Mouse (Mus musculus) limb, embryonic 12.5 days (tissue): Measurements from ENCODE around the gene Hist2h3c2. TPM values are rescaled to one million over a fixed set of nuclear protein-coding genes. Genes with fewer than 3 reads are reported as not detected.
"Not testable (repeated sequence)": the region's sequence is repeated elsewhere in the genome, so short reads cannot be mapped to it uniquely, and the experiment has no call there.

Experiments used
- ATAC-seq: fragments of 200-750 bp; cut with Nextera tagmentation; 2 replicates; pipeline ENCODE4 v1.8.0; 2017; ENCODE audit warnings: low read depth, moderate TSS enrichment; ENCODE audit not compliant: insufficient number of reproducible peaks, insufficient read depth, low FRiP score, low TSS enrichment
- H3K27ac ChIP-seq: fragments of 300-500 bp; sonication (generic); 2 replicates; pipeline ENCODE4 v1.5.1; 2016; ENCODE audit warnings: mild to moderate bottlenecking, moderate library complexity
- H3K27me3 ChIP-seq: fragments of 300-500 bp; sonication (generic); 2 replicates; pipeline ENCODE4 v1.6.1; 2016; ENCODE audit warnings: mild to moderate bottlenecking, moderate library complexity
- H3K36me3 ChIP-seq: fragments of 300-500 bp; sonication (generic); 2 replicates; pipeline ENCODE4 v1.6.1; 2016; ENCODE audit warnings: mild to moderate bottlenecking, moderate library complexity
- H3K4me1 ChIP-seq: fragments of 300-500 bp; sonication (generic); replicated peaks from 2 replicates; pipeline ENCODE4 v1.6.1; 2016
- H3K4me2 ChIP-seq: fragments of 300-500 bp; sonication (generic); 2 replicates; pipeline ENCODE4 v1.6.1; 2016; ENCODE audit warnings: mild to moderate bottlenecking, moderate library complexity
- H3K4me3 ChIP-seq: fragments of 300-500 bp; sonication (generic); replicated peaks from 2 replicates; pipeline ENCODE4 v1.5.1; 2016; ENCODE audit warnings: mild to moderate bottlenecking
- H3K9ac ChIP-seq: fragments of 300-500 bp; sonication (generic); replicated peaks from 2 replicates; pipeline ENCODE4 v1.6.1; 2016; ENCODE audit warnings: mild to moderate bottlenecking, moderate library complexity
- H3K9me3 ChIP-seq: fragments of 300-500 bp; sonication (generic); 2 replicates; pipeline ENCODE4 v1.6.1; 2016; ENCODE audit warnings: mild to moderate bottlenecking, moderate library complexity
- WGBS: fragments of 180-500 bp; shearing (Covaris S2); methylation state at CpG from one replicate; pipeline ENCODE4 v1.1.7; 2016; 5-methylcytosine and 5-hydroxymethylcytosine counted together
- polyA plus RNA-seq: library from polyadenylated mRNA; unstranded; fragments of >200 nt; fragmentation: Nextera tagmentation; extraction: Ambion mirVana; gene quantifications from 2 replicates; pipeline ENCODE4 v1.2.1, GENCODE M21; 2016

Gene Hist2h3c2
- polyA plus RNA-seq, 1 experiment from 2014 or later = 11.9 TPM

DNA sequence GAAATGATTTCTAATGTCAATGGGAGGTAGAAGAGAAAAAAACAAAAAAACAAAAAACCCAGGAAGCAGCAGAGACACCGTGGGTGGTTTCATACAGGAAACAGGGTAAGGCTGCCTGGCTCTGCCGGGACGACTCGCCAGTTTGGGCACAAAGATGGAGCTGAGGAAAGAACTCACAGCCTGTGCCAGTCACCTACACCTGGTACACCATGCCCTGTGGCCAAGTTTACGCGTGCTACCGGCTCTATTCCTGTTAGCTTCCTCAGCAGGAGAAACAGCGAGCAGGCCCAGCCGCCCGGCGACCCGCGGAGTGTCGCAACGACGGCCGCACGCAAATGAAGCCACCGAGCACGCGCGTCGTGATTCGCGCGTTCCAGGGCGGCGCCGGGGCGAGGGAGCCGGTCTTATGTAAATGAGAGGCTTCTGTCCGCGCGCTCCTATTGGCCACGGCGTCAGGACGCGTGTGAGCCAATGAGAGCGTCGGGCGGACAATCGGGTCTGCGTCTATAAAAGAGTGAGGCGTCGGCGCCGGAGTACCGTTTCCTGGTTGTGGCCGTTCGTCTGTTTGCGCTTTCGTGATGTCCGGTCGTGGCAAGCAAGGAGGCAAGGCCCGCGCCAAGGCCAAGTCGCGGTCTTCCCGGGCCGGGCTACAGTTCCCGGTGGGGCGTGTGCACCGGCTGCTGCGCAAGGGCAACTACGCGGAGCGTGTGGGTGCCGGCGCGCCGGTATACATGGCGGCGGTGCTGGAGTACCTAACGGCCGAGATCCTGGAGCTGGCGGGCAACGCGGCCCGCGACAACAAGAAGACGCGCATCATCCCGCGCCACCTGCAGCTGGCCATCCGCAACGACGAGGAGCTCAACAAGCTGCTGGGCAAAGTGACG is 6.3 kb upstream of the Hist2h3c2 start, which contains the start of gene Hist2h2aa1:
Hist2h2aa1 (plus strand) TSS at position 495 of the 884 bp plus-strand sequence.
- H3K4me1 ChIP-seq = peaks cover 48% of the 10 kb centered on the region
- not testable (repeated sequence) for H3K9me3 ChIP-seq, H3K36me3 ChIP-seq, H3K27me3 ChIP-seq
- peak within 1 kb of the TSS; percentile 47 for H3K4me3 ChIP-seq
- ATAC-seq = peak; percentile 87
- peak within 1 kb of the TSS; percentile 58 for H3K4me2 ChIP-seq
- peak within 1 kb of the TSS; percentile 99 for H3K27ac ChIP-seq
- WGBS = under 1% methylated on average over 40 of the region's 88 CpGs
- H3K9ac ChIP-seq = peak within 1 kb of the TSS; percentile 74

DNA sequence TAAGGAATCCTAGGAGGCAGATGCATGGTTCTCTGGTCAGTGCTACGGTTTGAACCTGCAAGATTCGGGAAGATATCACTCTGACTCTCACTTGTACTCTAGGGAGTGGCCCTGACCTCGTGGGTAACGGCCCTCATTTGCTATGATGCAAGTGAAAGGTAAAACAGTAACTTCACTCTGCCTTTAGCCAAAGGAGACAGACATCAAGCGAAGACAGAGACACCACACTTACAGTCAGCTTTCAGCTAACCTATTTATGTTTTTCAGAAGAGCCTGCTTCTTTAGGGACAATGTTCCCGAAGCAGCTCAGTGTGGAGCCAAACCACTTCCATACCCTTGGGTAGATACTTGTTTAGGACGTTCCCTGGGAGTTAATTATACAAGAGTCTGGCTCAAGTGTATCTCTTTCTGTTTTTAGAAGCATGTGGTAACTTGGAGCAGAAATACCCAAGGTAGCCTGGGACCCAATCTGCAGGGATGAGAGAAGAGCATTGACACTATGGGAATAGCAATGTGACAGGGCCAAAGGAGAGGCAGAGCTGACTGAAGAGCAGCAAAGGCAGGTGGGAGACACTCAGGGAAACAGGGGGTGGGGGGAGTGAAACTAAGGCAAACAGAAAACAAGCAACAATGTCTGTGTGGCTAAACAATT is 5.1 kb upstream of the Hist2h3c2 start:
- Histone ChIP-seq H3K4me2 (peak overlapping the region; percentile 58), H3K9me3 (no peaks in the 10 kb centered on the region), H3K27ac (peak overlapping the region; percentile 99), H3K4me1 (peaks cover 37% of the 10 kb centered on the region), H3K4me3 (peak overlapping the region; percentile 47; the same call in 1 of the 2 replicates), H3K9ac (peak overlapping the region; percentile 74; the same call in 1 of the 2 replicates), H3K27me3 (no peaks in the 10 kb centered on the region), H3K36me3 (no peaks in the 10 kb centered on the region)
- no peak for ATAC-seq
- 80% methylated on average over 7 of the region's 7 CpGs for WGBS

DNA sequence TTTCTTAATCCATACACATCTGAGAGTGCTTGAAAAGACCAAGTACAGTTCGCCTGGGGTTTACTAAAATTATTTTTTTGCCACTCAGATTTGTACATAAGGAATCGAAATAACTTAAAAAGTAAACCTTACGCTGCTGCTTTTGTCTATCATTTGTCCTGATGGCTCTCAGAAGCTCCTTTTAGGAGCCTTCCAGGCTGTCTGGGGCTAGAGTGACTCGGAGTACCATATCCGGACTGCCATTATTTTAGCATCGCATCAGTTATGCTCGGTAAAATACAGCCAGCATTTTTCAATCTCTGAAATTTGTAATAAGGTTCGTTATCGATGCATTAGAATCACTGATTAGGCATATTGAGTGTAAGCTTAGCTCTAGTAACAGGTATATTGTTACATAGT is 1.9 kb upstream of the Hist2h3c2 start:
- ATAC-seq = no peak
- WGBS = 81% methylated on average over 9 of the region's 9 CpGs
- H3K9ac ChIP-seq = peak overlapping the region; percentile 37; the same call in 1 of the 2 replicates
- H3K27ac ChIP-seq = peak overlapping the region; percentile 91
- H3K27me3 ChIP-seq = no peaks in the 10 kb centered on the region
- H3K36me3 ChIP-seq = no peaks in the 10 kb centered on the region
- H3K4me1 ChIP-seq = peaks cover 43% of the 10 kb centered on the region
- peak overlapping the region; percentile 21; the same call in 1 of the 2 replicates for H3K4me3 ChIP-seq
- no peaks in the 10 kb centered on the region for H3K9me3 ChIP-seq
- H3K4me2 ChIP-seq = peak overlapping the region; percentile 44

DNA sequence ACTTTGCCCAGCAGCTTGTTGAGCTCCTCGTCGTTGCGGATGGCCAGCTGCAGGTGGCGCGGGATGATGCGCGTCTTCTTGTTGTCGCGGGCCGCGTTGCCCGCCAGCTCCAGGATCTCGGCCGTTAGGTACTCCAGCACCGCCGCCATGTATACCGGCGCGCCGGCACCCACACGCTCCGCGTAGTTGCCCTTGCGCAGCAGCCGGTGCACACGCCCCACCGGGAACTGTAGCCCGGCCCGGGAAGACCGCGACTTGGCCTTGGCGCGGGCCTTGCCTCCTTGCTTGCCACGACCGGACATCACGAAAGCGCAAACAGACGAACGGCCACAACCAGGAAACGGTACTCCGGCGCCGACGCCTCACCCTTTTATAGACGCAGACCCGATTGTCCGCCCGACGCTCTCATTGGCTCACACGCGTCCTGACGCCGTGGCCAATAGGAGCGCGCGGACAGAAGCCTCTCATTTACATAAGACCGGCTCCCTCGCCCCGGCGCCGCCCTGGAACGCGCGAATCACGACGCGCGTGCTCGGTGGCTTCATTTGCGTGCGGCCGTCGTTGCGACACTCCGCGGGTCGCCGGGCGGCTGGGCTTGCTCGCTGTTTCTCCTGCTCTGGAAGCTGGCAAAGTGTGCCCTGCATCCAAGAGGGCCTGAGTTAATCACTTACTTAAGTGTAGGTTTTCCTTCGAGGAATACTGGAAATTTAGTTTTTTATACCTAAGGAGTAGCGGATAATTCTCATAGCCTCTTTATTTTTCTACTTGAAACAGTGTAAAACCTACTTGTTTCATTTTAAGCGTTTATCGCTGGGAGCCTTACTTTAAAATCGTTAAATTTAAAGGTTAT is 1.2 kb upstream of the Hist2h3c2 start, which contains the start of gene Hist2h2aa2:
Hist2h2aa2 (minus strand) TSS at position 328 of the 850 bp plus-strand sequence.
- Histone ChIP-seq H3K27ac (peak within 1 kb of the TSS; percentile 91), H3K4me3 (peak within 1 kb of the TSS; percentile 33), H3K4me2 (peak within 1 kb of the TSS; percentile 44), H3K4me1 (peaks cover 43% of the 10 kb centered on the region), H3K9ac (peak within 1 kb of the TSS; percentile 44; the same call in 1 of the 2 replicates)
- ATAC-seq = peak; percentile 85
- not testable (repeated sequence) for H3K36me3 ChIP-seq, H3K27me3 ChIP-seq, H3K9me3 ChIP-seq
- WGBS = 4% methylated on average over 43 of the region's 85 CpGs

DNA sequence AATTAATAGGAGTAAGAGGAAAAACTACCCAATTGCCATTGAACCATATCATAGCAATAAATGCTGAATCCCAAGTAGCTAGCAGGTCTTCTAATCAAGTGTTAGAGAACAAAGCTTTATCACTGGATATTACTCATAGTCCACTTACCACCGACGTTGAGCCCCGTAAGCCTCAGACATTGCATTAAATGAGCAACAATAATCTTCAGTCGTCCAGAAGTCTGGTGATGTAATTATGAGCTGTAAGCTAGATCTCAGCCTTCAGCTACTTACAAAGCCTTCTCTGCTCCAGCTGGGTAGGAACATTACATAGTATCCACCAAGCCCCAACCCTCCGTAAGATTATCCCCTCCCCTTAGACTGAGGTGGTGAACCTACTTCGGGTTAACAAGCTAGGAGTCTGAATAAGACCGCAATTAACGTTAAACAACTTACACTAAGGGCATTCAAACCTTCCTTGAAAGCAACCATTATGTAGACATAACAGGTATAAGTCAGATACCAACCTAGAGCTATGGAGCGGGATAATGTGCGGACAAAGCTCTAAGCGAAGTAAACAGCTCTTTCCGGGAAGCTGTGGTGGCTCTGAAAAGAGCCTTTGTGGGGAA is 919 bp downstream of the Hist2h3c2 start:
- Histone ChIP-seq H3K36me3 (no peaks in the 10 kb centered on the region), H3K4me2 (peak overlapping the region; percentile 56), H3K27ac (peak overlapping the region; percentile 84), H3K9ac (peak overlapping the region; percentile 66), H3K4me3 (peak overlapping the region; percentile 41), H3K27me3 (no peaks in the 10 kb centered on the region), H3K4me1 (peaks cover 27% of the 10 kb centered on the region), H3K9me3 (no peaks in the 10 kb centered on the region)
- ATAC-seq = no peak
- 2% methylated on average over 12 of the region's 12 CpGs for WGBS

DNA sequence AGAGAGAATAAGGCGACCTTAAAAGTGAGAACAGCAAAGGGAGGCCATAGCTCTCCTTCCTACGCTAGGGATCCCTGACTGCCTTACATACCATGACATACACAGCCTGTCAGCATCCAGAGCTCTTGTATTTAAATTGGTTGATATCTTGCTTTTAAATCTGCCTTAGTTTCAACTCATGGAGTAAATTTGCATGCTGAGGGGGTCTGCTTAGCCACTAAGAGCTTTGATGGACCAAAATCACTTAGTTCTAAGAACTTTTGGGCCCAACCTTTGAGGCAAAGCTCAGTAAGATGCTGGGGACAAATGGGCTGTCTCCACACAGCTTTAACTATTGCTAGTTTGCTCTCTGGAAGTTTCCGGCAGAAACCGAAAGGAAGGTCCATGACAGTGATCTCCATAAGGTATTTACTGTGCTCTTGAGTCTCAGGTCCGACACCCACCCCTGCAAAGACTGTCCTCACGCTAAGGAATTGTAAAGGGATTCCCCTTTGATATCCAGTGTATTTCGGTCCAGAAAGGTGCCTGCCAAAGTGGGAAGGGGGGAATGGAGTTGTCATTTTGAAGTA is 1.5 kb downstream of the Hist2h3c2 start:
- Histone ChIP-seq H3K4me3 (peak overlapping the region; percentile 41), H3K9me3 (no peaks in the 10 kb centered on the region), H3K4me2 (peak overlapping the region; percentile 56), H3K4me1 (peaks cover 22% of the 10 kb centered on the region), H3K27me3 (no peaks in the 10 kb centered on the region), H3K36me3 (no peaks in the 10 kb centered on the region), H3K27ac (peak overlapping the region; percentile 84), H3K9ac (peak overlapping the region; percentile 66)
- WGBS = 23% methylated on average over 7 of the region's 7 CpGs
- ATAC-seq = no peak

- 72% methylated on average over 4 of the region's 4 CpGs for WGBS
- Histone ChIP-seq H3K27ac (peak overlapping the region; percentile 84), H3K9ac (peak overlapping the region; percentile 66), H3K27me3 (no peaks in the 10 kb centered on the region), H3K4me1 (peaks cover 20% of the 10 kb centered on the region), H3K4me3 (peak overlapping the region; percentile 41), H3K9me3 (no peaks in the 10 kb centered on the region), H3K4me2 (peak overlapping the region; percentile 56), H3K36me3 (no peaks in the 10 kb centered on the region)
- no peak for ATAC-seq
Observed at GRCm38 (mm10) chr3:96236834-96237334, 2.0 kb downstream of the Hist2h3c2 start.

GRCm38 (mm10) chr3:96235836-96236235 is 3.1 kb downstream of the Hist2h3c2 start:
- no peak overlapping the region for H3K9ac ChIP-seq
- no peak overlapping the region for H3K4me3 ChIP-seq
- 0 out of 2 replicates have a peak overlapping the region, but pooled peaks have one; percentile 1 for H3K27ac ChIP-seq
- H3K9me3 ChIP-seq = no peaks in the 10 kb centered on the region
- no peaks in the 10 kb centered on the region for H3K36me3 ChIP-seq
- ATAC-seq = no peak
- H3K4me1 ChIP-seq = peaks cover 18% of the 10 kb centered on the region
- no peak overlapping the region for H3K4me2 ChIP-seq
- 71% methylated on average over 3 of the region's 3 CpGs for WGBS
- H3K27me3 ChIP-seq = no peaks in the 10 kb centered on the region

- no peak overlapping the region for H3K27ac ChIP-seq
- H3K27me3 ChIP-seq = no peaks in the 10 kb centered on the region
- H3K4me3 ChIP-seq = no peak overlapping the region
- no peak overlapping the region for H3K4me2 ChIP-seq
- no peaks in the 10 kb centered on the region for H3K9me3 ChIP-seq
- no peak overlapping the region for H3K9ac ChIP-seq
- H3K36me3 ChIP-seq = no peaks in the 10 kb centered on the region
- H3K4me1 ChIP-seq = peaks cover 16% of the 10 kb centered on the region
- 82% methylated on average over 2 of the region's 2 CpGs for WGBS
- no peak for ATAC-seq
Observed at GRCm38 (mm10) chr3:96234914-96235313, 4.0 kb downstream of the Hist2h3c2 start.

- Histone ChIP-seq H3K27me3 (no peaks in the 10 kb centered on the region), H3K36me3 (no peaks in the 10 kb centered on the region), H3K27ac (no peak overlapping the region), H3K9ac (no peak overlapping the region), H3K4me3 (no peak overlapping the region), H3K9me3 (no peaks in the 10 kb centered on the region), H3K4me2 (no peak overlapping the region), H3K4me1 (peaks cover 7% of the 10 kb centered on the region; the same call in 1 of the 2 replicates)
- 62% methylated on average over 2 of the region's 2 CpGs for WGBS
- ATAC-seq = no peak
Observed at GRCm38 (mm10) chr3:96231758-96232120, 7.2 kb downstream of the Hist2h3c2 start.
